Mouse (Mus musculus): ENCODE results near the gene Tubb4a.

Gene Tubb4a

GRCm38 (mm10) chr17:57102276-57102675 is 14.7 kb upstream of the Tubb4a start:
- DNase-seq (ENCODE audit: low spot score): no peak

GRCm38 (mm10) chr17:57099629-57100325 is 12.2 kb upstream of the Tubb4a start:
- no peak for DNase-seq (ENCODE audit: low spot score)

GRCm38 (mm10) chr17:57098321-57098720 is 10.7 kb upstream of the Tubb4a start:
- DNase-seq (ENCODE audit: low spot score): no peak

GRCm38 (mm10) chr17:57096623-57096920 is 9.0 kb upstream of the Tubb4a start:
- DNase-seq (ENCODE audit: low spot score): peak; percentile 77

- DNase-seq (ENCODE audit: low spot score): no peak
Measured at GRCm38 (mm10) chr17:57095855-57096622, 8.5 kb upstream of the Tubb4a start.

- DNase-seq (ENCODE audit: low spot score): no peak
Measured at GRCm38 (mm10) chr17:57094222-57094621, 6.6 kb upstream of the Tubb4a start.

- no peak for DNase-seq (ENCODE audit: low spot score)
Measured at GRCm38 (mm10) chr17:57085970-57086757, 1.4 kb downstream of the Tubb4a start.

- no peak for DNase-seq (ENCODE audit: low spot score)
Measured at GRCm38 (mm10) chr17:57082481-57082880, 5.1 kb downstream of the Tubb4a start.

GRCm38 (mm10) chr17:57081234-57081842 is 6.2 kb downstream of the Tubb4a start:
- DNase-seq (ENCODE audit: low spot score): no peak

- DNase-seq (ENCODE audit: low spot score): no peak
Measured at GRCm38 (mm10) chr17:57079919-57080318, 7.7 kb downstream of the Tubb4a start.

- DNase-seq (ENCODE audit: low spot score): no peak
Measured at GRCm38 (mm10) chr17:57078336-57078735, 9.2 kb downstream of the Tubb4a start, which contains the start of gene Dennd1c. TSS of gene Dennd1c (minus strand) at chr17:57078514.

- no peak for DNase-seq (ENCODE audit: low spot score)
Measured at GRCm38 (mm10) chr17:57076916-57077315, 10.7 kb downstream of the Tubb4a start.

- DNase-seq (ENCODE audit: low spot score): no peak
Measured at GRCm38 (mm10) chr17:57070699-57071098, 16.9 kb downstream of the Tubb4a start.

- DNase-seq (ENCODE audit: low spot score): no peak
Measured at GRCm38 (mm10) chr17:57070272-57070671, 17.3 kb downstream of the Tubb4a start.

- DNase-seq (ENCODE audit: low spot score): no peak
Measured at GRCm38 (mm10) chr17:57066908-57067307, 20.7 kb downstream of the Tubb4a start.

GRCm38 (mm10) chr17:57063031-57063430 is 24.6 kb downstream of the Tubb4a start:
- no peak for DNase-seq (ENCODE audit: low spot score)

GRCm38 (mm10) chr17:57062548-57062947 is 25.0 kb downstream of the Tubb4a start:
- no peak for DNase-seq (ENCODE audit: low spot score)

- no peak for DNase-seq (ENCODE audit: low spot score)
Measured at GRCm38 (mm10) chr17:57062011-57062521, 25.5 kb downstream of the Tubb4a start.

GRCm38 (mm10) chr17:57061069-57061468 is 26.5 kb downstream of the Tubb4a start:
- no peak for DNase-seq (ENCODE audit: low spot score)

GRCm38 (mm10) chr17:57060231-57060801 is 27.3 kb downstream of the Tubb4a start:
- peak; percentile 82 for DNase-seq (ENCODE audit: low spot score)

- peak; percentile 42 for DNase-seq (ENCODE audit: low spot score)
Measured at GRCm38 (mm10) chr17:57059486-57059977, 28.1 kb downstream of the Tubb4a start, which contains the start of gene Slc25a23. TSS of gene Slc25a23 (minus strand) at chr17:57059863.
